Mouse (Mus musculus) heart, adult 8-10 months (tissue): ENCODE data around the gene Caprin1. TPM values are rescaled to one million over a fixed set of nuclear protein-coding genes. Genes with fewer than 3 reads are reported as not detected.

ENCODE experiments used
- DNase-seq: peaks from one replicate; pipeline ENCODE4 v3.0.0; 2022; ENCODE audit warnings: low spot score
- total RNA-seq, 4 experiments: library from RNA; stranded (reverse); gene quantifications; 2 replicates each; pipeline ENCODE4 v1.2.4; 2022

Caprin1 gene
- total RNA-seq, 4 experiments from 2014 or later = 148 to 197 (median 176) TPM

DNA sequence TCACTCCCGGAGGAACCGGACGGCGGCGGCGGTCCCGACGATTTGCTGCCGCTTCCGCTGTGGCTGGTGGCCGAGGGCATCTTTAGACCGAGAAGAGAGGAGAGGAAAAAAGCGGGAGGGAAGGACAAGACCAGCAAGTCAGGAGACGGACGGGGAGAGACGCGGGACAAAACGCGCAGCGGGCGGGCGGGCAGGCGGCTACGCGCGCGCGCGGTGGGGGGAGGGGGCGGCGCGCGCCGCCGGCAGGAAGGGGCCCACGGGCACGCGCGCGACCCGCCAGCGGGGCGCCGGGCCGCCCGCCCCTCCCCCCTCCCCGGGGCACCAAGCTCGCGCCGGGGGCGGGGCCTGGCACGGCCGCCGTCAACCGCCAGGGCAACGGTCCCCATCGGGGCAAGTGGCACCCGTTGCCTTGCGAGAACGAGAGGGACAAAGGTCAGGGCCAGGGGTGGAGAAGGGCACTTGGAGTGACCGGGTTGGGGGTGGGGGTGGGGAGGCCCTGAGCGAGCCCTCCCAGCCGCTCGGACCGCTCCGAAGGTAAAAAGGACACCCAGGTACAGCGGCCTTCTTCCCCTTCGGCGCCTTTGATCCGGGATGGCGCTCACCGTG is 485 bp downstream of the Caprin1 start:
- peak; percentile 58 for DNase-seq

DNA sequence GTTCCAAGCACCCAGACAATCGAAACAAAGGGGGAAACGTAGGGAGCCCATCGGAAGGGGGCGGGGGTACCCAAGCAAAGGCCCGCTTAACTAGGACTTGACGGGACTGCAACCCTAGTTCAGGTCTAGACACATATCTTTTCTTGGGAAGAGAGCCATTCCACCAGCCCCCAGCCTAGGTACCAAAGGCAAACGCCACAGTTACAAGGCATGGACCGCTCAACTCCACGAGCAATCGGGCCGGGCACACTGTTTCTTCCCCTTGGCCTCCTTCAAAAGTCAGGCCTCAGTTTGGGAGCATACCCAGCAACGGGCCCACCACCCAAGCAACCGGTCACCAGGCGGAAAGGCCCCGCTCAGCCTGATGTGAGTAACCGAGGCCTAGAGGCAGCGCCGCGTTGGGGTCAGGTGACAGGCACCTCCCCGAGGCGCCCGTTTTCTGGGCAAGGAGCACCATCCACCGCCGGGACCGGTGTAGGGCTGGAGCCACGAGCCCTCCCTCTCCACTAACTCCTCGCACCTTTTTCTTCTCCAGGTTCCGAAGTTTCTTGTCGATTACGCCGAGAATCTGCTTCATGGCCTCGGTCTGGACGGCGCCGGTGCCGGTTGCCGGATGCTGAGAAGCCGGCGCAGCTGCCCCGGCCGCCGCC is 1.1 kb downstream of the Caprin1 start:
- peak; percentile 37 for DNase-seq

DNA sequence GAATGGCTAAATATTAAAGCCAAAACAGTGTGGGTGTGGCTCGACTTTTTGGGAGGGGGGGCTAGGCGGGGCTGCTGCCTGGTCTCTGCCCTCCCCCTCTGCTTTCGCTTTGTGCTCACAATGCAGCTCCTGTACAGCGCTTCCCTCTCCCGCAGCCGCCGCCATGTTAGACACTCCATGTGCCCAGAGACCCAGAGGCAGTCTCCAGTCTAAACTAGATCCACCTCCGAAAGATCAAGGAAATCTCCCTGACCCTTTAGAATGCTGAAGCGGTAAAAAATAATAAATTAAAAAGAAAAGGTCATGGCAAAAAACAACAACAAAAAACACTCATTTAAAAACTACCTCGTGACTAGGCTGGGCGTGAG is 1.6 kb downstream of the Caprin1 start:
- peak; percentile 80 for DNase-seq

DNA sequence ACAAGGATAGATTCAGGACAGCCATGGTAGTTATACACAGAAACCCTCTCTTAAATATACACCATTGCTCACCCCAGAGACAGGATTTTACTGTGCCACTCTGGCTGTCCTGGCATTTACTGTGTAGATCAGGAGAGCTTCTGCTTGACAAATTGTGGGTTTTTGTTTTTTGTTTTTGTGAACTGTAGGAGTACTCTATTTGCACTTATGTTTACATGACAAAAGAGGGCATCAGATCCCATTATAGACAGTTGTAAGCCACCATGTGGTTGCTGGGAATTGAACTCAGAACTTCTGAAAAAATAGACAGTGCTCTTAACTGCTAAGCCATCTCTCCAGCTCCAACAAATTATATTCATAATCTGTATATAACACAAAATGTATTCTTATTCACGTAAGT is 5.4 kb downstream of the Caprin1 start:
- DNase-seq = no peak

DNA sequence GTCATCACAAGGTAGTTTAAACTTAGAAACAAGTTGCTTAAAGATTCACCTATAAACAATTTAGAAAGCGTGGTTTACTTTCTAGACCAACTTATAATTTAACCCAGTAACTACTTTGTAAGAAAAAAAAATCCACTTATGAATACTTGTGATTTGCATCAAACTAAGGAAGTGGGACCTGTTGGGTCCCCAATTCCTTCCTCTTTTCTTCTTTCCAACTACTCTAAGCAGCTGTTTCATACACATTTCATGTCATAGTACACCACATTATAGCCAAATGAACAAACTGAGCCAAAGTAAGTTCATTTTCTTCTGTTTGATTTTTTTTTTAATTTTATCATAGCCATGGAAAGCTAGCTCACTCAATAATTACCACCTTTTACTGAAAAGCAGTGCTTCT is 11.7 kb downstream of the Caprin1 start:
- no peak for DNase-seq

DNA sequence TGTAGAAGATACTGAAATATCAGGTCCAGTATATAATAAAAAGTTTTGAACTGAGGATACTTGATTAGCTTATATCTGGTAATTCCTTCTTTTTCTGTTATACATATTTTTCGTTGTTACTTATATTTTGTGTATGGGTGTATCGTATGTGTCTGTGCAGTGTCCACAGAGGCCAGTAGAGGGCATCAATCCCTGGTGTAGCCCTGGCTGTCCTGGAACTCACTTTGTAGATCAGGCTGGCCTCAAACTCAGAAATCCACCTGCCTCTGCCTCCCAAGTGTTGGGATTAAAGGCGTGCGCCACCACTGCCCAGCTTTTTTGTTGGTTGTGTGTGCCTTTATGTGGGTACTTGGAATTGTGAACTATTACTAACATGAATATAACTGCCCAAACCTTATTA is 12.8 kb downstream of the Caprin1 start:
- no peak for DNase-seq

DNA sequence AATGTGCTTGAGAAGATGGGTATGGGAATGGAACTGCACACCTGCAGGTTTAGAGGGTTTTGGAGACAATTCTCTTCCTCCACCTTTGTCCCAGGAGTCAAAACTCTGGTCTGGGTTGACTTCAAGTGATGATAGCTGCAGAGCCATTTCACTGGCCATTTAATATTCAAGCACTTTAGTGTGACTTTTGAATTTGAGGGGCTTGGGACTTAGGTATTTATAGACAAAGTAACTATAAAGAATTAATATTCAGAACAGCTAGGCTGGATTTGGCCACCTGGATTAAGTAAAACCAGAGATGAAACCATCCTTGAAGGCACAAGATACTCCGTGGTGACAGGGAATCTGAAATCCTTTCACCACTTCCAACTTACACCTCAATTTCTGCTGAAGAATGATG is 35.0 kb downstream of the Caprin1 start:
- no peak for DNase-seq

DNA sequence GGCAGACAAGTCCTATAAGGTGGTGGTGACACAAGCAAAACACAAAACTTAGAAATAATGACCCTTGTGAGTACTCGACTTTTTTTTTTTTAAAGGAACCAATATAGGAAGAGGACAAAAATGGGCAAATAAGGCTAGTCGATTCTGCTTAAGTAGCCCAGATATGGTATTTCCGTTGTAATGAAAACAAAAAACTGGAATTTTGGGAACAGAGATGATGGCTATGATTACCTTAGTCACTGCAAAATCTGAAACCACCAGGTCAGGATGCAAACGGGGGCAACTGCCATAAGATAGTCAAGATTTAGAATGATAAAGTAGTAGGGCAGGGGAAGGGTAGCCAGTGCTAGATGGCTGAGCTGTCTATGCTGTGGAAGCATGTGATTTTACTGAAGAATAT is 35.5 kb downstream of the Caprin1 start:
- DNase-seq = no peak

DNA sequence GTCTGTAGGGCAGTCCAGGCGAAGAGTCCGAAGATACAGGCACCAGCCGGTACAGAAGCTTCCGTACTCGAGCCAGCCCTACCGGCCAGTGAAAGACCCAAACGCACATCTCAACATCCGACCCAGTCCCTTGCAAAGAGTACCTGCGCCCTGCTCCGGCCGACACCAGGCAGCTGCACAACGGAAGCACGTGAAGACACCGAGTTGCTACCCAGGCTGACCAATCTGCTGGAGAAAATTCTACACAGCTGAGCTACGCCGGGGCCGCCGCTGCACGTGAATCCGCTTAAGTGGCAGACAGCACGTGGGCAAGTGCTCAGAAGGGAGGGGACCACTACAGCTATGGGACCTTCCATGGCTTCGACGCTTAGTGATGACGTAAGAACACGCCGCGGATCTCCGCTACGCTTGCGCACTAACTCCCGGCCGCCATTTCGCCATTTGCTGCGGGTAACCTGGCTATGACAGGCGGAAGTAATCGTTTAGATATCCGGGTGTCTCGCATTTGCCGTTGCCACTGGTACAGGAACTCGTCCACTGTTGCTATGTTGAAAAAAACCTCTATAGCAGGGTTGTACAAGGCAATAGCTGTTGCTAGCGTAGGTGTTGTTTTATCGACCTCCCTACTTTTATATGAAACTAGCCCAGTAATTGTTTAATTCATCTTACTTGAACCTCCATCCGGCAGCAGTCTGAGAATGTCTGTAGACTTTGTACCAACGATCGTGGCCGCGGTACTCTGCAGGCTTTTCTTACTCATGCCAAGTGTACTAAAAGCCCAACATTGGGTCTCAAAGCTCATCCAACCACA is 36.3 kb downstream of the Caprin1 start, which contains the start of gene Nat10:
Gene Nat10 (minus strand): TSS at position 365 of the 811 bp plus-strand sequence.
- peak; percentile 99 for DNase-seq

DNA sequence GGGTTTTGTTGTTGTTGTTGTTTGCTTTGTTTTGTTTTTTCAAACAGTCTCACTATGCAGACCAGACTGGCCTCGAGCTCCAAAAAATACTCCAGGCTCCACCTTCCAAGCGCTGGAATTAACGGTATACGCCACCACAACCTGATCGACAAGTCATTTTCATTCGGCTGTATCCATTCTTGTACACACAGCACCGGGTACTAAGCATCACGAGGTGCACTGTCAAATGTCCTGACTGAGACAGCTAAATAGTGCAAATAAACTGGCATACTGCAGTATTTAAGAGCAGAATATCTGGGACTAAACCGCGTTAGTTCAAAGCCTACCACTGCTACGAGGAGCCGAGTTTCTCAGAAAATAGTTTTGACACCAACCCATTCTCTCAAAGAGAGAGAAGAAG is 37.0 kb downstream of the Caprin1 start:
- no peak for DNase-seq

DNA sequence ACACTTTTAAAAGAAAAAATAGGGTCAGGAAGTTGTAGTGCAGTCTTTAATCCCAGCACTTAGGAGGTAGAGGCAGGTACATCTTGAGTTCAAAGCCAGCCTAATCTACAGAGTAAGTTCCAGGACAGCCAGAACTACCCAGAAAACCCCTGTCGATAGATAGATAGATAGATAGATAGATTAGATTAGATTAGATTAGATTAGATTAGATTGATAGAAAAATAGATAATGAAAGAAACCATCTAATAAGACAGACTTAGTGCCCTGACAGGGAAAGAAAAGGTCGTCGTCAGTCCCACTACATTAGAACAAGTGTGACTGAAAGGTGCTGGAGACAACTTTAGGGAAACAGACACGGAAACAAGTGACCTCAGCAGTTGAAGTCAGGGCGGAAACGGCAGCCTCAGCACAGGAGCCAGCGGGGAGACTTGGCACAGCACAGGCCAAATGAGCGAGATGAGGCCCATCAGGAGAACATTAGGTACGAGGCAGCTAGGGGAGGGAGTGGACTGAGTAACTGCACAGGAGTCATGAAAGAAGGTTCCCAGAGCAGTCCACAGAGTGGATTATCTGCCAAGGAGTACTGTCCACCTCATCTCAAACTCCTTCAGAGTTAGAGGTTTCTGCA is 41.9 kb downstream of the Caprin1 start:
- DNase-seq = no peak

DNA sequence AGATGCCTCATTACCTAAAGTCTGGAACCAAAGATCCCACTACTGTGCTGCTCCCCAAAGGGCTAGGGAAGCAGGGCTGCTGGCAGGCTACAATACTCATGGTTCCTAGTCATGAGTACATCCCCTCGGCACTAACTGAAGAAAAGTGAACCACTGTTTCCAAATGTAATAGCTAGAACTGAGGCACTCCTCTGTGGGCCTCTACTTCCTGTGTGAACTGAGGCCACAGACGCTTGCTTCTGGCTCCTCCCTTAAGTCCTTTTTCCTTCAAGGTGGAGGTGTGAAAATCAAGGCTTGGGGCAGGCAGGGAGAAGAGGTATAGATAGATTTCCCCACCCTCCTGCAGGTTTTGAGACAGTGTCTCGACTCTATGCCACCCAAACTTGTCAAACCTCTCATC is 42.8 kb downstream of the Caprin1 start:
- DNase-seq = no peak

DNA sequence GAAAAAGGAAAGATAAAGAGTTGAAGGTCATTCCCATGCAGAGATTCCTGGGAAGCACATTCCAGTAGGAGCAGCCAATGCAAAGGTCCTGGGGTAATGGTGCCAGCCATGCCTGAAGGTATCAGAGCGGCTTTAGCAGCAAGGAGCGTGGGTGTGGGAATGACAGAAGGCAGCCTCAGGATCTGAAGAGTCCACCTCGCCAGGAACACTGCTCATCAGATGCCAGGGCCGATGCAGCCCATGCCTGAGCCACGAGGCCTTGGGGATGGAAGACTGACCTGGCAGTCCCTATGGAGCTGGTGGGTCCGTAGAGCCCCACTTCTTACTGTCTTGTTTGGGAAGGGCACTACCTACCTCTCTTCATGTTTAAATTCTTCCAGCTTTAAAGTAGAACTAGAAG is 45.7 kb downstream of the Caprin1 start:
- no peak for DNase-seq

DNA sequence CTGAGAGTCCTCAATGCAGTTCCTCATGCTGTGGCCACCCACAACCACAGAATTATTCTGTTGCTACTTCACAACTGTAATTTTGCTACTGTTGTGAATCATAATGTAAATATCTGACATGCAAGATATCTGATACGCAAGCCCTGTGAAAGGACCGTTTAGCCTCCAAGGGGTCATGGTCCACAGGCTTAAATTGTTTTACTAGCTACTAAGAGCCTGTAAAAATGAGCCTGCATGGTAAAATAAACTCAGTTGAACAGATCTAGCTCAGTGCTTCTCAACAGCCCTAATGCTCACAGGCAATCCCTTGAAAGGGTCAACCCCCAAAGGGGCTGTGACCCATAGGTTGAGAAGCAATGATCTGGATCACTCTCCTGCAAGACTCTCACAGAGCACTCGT is 48.4 kb downstream of the Caprin1 start:
- no peak for DNase-seq

DNA sequence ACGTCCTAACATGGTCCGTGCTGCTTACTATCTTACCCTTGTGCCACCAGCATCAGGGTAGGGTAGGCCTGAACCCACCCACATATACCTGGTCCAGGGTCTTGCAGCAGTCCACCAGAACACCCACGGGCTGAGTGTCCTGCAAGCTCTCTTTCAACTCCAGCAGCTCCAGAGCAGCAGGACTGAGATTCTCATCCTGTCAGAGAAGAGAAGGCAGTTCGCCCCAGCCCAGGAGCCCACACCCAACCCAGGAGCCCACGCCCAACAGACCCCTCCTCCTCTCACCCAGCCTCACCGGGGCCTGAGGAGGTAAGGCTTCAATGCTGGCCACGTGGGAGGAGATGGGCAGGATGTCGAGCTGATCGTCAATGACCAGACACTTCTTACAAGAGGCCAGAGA is 49.6 kb downstream of the Caprin1 start:
- no peak for DNase-seq

DNA sequence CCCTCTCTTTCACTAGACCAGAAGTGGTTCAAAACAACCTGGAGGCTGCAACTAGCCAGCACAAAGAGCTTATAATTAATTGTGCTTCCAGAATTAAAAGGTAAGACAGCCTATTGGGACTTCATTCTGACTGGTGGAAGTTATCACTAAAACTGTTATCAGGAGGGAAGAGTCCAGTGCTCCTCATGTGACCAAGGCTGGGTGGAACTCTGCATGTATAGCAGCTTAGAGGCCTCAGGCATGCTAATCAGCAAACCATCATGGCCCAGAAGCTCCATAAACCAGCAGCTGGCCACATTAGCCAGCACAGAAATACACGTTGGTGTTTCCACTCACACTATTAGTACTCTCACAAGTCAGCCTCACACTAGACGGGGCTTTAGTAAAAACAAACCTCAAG is 50.7 kb downstream of the Caprin1 start:
- no peak for DNase-seq

DNA sequence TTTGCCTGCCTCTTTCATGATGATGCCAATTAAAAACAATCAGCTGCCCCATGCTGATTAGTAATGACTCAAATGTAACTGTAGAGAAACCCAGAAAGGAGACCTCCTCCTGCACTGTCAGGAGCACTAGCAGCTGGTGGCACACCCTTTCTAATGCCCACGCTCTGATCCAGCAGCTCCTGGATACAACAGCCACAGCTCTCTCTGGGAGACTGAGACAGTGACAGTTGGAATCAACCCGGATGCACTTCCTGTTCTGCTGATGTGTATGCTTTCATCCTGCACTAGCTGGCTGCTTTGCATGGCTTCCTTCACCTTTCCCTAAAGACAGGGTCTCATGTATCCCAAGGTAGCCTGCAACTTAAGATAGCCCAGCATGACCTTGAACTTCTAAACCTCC is 51.4 kb downstream of the Caprin1 start:
- no peak for DNase-seq

DNA sequence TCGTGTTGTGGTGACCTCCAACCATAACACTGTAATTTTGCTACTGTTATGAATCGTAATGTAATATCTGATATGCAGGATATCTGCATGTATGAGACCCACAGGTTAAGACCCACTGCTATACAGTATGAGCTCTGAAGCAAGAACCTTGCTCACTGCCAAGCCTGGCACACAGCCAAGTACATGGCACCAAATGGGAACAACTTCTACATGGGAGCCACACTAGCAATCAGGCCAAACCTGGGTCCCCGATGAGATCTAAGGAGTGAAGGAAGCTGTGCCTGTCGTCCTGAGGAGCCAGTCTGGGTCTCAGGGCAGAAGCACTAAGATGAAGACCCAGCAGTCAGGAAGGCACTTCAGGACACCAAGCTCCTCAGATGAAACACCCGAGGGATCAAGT is 52.0 kb downstream of the Caprin1 start:
- no peak for DNase-seq

DNA sequence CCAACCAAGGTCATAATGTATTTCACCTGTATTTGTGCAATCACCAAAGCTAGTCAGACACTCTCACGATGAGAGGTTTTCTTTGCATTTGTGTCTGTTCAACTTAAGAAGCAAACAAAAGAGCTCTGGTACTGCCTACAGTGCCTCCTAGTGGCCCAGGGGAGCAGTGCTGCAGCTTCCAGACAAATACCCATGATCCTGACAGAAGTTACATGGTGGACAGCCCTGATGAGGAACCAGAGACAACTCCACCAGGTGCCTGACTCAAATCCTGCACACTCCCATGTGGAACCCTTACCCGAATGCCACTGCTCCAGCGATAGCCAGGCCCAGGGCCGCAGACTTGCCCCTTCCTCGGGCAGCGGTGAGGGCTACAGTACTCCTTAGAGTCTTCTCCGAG is 53.5 kb downstream of the Caprin1 start:
- peak; percentile 30 for DNase-seq

DNA sequence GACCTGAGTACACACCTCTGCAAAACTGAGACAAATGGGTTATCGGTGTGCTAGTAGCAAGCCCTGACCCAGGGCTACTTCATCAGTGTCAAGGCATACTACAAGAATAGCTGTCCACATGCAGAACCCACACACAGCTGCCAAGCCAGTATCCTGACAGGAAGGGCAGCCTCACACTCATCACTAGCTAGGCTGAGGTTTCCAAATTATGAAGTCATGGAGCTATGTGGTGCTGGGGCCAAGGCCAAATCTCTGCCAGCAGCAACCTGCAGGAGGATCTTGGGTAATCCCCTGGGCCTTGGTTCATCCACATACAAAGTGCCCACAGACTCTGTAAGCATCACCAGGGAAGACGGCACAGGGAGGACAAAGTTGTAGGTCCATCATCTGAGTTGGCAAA is 53.9 kb downstream of the Caprin1 start:
- DNase-seq = peak; percentile 58

DNA sequence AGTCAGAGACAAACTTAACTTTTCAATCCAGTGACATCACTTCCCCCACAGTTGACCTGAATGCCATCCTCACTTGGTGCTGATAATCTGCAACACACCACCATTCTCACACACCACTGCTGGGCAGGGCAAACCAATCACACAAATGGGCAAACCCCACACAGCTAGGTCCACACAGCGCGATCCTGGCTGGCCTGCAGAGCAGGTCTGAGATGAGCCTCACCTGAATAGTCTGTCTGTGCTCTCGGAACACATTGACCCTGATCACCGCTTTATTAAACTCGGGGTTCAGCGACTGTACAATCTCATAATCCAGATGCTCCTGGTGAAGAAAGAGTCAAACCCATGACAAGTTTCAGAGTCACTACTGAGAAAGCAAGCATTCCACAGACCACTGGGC is 54.6 kb downstream of the Caprin1 start:
- DNase-seq = no peak

DNA sequence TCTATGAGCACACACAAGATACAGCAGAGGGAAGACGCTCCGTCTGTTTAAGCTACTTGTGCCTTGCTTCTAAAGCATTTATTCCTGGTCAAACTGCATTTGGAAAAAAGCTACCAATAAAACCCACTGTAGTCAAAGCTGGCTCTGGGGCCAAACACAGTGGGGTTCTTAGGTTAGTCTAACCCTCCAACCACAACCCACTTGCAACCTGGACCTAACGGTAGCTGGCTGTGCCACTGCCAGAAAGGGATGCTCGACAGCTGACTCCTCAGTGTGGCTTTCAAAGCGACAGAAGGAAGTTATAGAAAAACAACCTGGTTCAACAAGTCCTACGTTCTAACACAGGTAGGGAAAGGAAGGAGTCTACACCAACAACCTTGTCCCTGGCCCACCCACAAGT is 66.0 kb downstream of the Caprin1 start:
- DNase-seq = no peak

DNA sequence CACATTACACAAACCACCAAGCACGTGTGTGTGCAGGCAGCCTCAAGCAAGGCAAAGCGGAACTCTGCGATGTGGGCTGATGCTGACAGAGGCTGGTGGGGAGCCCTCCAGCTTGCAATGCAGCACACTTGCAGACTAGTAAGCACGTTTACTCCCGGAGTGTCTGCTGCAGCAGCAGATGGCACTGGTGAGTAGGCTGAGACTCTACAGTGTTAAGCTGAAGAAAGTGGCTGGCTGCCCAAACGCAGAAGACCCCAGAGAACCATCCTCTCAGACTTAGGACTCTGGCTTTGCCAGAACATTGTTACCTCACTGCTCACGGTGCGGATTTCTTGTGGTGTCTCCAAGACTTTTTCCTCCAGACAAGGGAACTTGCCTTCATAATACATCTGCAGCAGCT is 66.5 kb downstream of the Caprin1 start:
- no peak for DNase-seq
